Mouse (Mus musculus): ENCODE measurements around the gene Sema3c. TPM values are rescaled to one million over a fixed set of nuclear protein-coding genes. Genes with fewer than 3 reads are reported as not detected.

Sema3c gene
- polyA plus RNA-seq, 1 experiment from 2014 or later = 12.2 TPM

DNA sequence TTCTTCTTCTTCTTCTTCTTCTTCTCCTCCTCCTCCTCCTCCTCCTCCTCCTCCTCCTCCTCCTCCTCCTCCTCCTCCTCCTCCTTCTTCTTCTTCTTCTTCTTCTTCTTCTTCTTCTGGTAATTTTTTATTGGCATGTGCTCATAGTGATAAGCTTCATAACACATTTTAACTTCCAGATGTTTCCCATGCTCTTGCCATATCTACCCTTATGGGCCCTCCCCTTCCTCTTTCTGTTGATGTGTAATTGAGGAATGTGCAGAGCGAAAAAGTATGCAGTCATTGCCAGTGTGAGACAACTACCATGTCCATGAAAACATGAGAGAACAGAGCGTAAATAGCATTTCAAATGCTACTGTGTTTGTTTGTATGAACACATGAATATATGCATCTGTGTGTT, 196.2 kb downstream of the Sema3c start:
- no peak for DNase-seq
- Histone ChIP-seq H3K4me3 (replicated peaks; ENCODE audit: low read depth, low read length) (no peak overlapping the region), H3K4me2 (ENCODE audit: low read length) (no peak overlapping the region), H3K4me1 (ENCODE audit: control insufficient read depth, insufficient read depth, low read length) (no peaks in the 10 kb centered on the region), H3K36me3 (ENCODE audit: control insufficient read depth, insufficient read depth, low read length) (no peaks in the 10 kb centered on the region), H3K9me3 (ENCODE audit: control insufficient read depth, low read length) (no peaks in the 10 kb centered on the region), H3K27ac (replicated peaks; ENCODE audit: low read depth, low read length) (no peak overlapping the region), H3K9ac (replicated peaks; ENCODE audit: low read length) (no peak overlapping the region), H3K27me3 (ENCODE audit: control insufficient read depth, insufficient read depth, low read length) (no peaks in the 10 kb centered on the region)
- WGBS = 89% methylated on average over 2 of the region's 2 CpGs
- no peak for ATAC-seq (ENCODE audit: low FRiP score, low TSS enrichment)

GRCm38 (mm10) chr5:17776571-17776970, 202.5 kb downstream of the Sema3c start:
- no peak overlapping the region for H3K4me2 ChIP-seq (ENCODE audit: low read length)
- no peaks in the 10 kb centered on the region for H3K36me3 ChIP-seq (ENCODE audit: control insufficient read depth, insufficient read depth, low read length)
- no peak overlapping the region for H3K27ac ChIP-seq (replicated peaks; ENCODE audit: low read depth, low read length)
- no peaks in the 10 kb centered on the region for H3K27me3 ChIP-seq (ENCODE audit: control insufficient read depth, insufficient read depth, low read length)
- ATAC-seq (ENCODE audit: low FRiP score, low TSS enrichment) (no peak), DNase-seq (peak; percentile 86)
- 0 out of 2 replicates have a peak, but pooled peaks cover 5% of the 10 kb centered on the region for H3K9me3 ChIP-seq (ENCODE audit: control insufficient read depth, low read length)
- H3K9ac ChIP-seq (replicated peaks; ENCODE audit: low read length) = no peak overlapping the region
- H3K4me3 ChIP-seq (replicated peaks; ENCODE audit: low read depth, low read length) = no peak overlapping the region
- WGBS = 86% methylated on average over 6 of the region's 6 CpGs
- H3K4me1 ChIP-seq (ENCODE audit: control insufficient read depth, insufficient read depth, low read length) = no peaks in the 10 kb centered on the region

Other genes starting within 250 kb of the Sema3c start
- not detected in 2 replicates for gene Speer4f2, start 201.1 kb upstream of the Sema3c start, polyA plus RNA-seq (2014; fragmentation: Nextera tagmentation; extraction: Ambion mirVana)
- not detected in 2 replicates for gene Speer4f1, start 98.2 kb upstream of the Sema3c start, polyA plus RNA-seq (2014; fragmentation: Nextera tagmentation; extraction: Ambion mirVana)